Mouse (Mus musculus) kidney, adult 11 months (tissue): ENCODE measurements around the gene Atg16l2.

Experiments
- DNase-seq: peaks from one replicate; pipeline ENCODE4 v3.0.0; 2022

Atg16l2 gene

DNA sequence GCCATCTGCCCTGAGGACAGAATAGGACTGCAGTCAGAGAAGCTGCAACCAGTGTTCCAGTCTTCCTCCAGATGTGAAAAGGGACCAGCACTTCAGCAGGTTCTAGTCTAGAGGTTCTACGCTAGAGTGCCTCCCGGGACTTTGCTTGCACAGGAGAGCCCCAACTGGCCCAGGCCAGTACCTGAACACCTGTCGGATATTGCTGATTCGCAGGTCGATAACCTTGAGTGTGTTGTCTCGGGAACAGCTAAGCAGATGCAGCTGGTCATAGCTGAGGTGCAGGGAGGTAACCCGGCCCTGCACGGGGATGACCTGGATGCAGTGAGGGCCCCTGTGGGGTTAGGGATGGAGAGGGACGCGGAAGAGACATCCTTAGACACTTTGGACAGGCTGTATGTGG, 11.7 kb downstream of the Atg16l2 start:
- no peak for DNase-seq

DNA sequence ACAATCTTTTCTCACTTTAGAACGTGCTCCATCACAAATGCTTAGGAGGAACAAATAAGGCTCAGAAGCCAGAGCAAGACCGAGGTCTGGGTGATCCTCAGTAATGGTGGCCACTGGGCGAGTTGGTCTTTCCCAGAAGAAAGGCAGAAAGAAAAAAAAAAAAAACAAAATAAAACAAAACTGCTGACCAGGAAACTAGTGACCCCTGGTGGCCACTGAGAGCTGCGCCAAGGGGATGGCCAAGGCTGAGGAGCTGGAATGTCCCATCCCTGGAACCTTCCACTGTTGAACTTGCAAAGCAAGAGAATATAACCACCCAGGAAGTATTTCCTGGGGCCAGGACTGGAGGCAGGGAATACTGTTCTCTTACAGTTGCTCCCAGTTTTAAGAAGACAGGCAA, 13.6 kb downstream of the Atg16l2 start:
- no peak for DNase-seq

DNA sequence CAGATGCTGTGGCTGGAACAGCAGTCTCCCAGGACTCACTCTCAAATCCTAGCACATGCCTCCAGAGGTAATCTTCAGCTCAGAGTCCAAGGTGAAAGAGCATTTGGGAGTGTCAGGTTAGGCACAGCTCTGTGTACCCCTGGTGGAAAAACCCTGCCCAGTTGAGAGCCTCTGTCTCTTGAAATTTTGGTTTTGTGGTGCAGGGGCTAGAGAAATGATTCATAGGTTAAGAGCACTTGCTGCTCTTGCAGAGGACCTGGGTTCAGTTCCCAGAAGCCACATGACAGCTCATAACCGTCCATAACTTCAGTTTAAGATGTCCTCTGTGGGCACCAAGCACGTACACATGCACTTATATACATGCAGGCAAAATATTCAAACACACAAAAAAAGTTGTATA, 14.2 kb downstream of the Atg16l2 start:
- DNase-seq, result no peak

DNA sequence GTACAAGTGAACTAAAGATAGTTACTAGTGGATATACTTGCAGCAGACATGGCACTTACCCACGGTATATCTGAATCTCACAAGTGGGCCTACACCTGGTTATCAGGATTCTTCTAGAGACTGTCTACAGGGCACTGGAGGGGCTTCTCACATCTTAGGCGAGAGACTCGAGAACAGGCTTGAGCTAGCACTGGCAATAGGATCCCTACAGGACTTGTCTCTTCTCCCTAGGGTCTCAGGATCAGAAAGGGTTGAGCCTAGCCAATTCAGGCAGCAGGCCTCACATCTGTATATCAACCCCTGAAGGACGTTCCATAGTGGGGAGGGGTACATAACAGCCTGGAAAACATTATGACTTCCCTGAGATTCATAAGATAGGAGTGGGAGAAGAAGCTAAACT, 15.2 kb downstream of the Atg16l2 start:
- DNase-seq, result no peak

DNA sequence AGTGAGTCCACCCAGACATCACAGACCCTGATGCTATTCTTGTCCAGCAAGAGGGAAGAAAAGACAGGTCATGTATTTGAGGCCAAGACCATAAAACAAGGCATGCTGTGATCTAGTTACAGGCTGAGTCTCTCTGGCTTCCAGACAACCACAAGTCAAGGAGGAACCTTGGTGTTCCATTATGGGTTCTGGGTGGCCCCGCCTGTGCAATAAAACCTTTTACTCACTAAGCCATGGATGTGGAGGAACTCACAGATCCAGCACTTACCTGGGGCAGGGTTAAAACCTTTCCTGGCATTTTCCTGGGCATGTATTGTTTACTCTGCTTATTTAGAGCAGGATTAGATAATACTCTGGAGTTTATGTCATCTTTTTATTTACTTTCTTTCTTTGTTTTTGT, 17.5 kb downstream of the Atg16l2 start:
- no peak for DNase-seq

DNA sequence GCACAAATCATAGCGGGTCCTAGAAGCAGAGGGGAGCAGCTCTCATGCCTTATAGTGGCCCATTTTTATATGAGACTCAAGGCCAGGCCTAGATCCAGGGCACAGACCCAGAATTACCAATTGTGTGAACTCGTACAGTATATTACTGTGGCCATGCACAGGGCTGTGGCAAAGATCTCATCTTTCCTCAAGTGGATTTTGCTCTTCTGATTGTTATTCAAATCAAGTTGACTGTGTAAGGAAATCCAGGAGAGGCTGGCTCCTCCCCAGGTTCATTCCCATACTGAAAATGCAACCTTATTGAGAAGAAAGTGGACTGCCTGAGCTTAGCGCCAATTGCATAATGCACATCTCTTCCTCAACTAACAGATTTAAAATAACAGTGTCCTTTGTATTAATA, 19.3 kb downstream of the Atg16l2 start:
- DNase-seq, result no peak

DNA sequence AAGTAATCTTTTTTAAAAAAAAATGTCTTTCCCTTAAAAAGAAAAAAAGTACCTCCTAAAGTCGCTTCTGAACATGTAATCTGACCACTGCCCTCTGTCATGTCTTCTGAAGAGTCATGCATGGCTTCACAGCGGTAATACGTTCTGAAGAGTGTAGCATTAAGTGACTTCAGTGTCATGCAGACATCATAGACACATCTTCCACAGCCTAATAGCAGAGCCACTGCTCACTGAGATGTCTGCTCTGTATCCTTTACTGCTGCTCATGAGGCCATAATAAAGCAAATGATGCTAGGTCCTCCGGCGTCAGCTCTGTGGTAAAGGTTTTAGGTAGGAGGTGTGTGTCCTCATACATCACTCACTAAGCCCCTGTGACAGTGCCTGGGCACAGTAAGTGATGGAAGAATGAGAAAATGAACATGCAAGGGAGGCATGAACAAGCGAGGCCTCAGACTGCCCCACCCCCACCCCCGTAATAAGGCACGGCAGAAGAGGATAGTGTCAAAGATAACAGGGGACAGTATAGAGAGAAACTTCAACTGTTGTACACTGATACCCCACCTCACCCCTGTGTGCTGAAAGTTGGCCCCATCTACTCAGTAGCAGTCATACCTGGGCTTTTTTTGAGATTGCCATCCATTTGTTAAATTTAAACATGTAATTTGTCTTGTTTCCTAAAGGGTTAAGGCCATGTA, 29.4 kb downstream of the Atg16l2 start:
- no peak for DNase-seq

DNA sequence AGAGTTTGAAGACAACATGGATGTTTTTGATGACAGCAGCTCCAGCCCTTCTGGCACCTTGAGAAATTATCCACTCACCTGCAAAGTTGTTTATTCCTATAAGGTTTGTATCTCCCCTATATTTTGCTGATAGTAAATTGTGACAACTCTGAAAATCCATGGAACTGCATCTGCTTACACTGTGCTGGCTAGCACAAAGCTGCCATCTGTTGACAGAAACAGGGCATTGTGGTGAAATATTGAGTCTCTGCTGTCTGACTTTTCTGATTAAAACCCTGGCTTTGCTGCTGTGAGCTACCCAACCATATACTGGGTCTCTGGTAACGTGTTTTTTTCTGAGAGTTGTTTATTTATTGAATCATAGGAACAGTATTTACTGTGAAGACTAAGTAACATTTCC, 30.4 kb downstream of the Atg16l2 start:
- DNase-seq, result no peak

DNA sequence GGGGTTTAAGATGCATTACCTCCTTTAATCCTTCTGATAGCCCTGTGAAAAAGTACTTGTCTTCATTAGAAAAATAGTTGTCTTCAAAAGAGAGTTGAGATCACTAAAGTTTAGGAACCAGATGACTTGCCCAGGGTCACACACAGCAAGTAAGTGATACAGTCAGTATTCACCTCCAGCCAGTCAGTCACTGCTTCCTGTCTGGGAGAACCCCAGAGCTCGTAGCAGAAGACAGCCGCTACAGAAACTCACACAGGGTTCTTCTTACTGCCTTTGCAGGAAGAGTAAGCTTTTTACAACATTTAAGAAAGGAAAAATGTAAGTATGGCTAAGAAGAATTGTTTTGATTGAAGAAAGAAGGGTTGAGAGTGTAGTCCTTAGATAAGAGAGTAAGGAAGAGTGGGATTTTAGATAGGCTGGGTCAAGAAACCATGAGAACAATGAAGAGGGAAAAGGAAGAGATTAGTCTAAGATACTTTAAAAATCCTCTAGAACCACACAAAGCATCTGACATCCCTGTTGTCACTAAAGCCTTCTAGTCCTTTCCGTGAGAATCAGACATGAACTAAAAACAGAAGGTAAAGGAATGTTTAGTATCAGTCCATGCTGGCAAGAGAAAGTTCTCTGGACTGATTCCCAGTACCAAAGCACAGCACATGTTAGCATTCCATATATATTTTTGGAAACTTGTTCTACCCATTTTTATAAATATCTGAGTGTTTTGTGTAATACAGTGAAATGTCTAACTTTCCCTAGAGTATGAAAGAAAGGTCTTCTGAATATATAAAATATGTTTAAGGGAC, 34.4 kb downstream of the Atg16l2 start:
- no peak for DNase-seq

DNA sequence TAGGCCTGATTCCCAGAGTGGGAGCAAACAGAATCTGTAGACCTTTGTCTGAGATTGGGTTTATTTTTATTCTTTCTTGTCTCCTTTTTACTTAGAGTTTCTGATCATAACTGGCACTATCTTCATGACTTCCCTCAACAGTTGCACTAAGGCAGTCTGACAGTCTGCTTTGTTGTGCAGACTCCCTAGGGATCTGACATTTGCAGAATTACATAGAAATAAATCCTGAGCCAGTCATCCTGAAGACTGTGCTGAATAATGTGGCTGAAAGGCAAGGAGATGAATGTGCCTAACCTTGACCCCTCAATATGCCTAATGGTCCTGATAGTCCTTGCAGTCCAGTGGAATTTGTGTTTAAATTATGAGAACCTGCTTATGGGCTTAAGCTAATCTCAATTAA, 38.5 kb downstream of the Atg16l2 start:
- DNase-seq, result no peak

DNA sequence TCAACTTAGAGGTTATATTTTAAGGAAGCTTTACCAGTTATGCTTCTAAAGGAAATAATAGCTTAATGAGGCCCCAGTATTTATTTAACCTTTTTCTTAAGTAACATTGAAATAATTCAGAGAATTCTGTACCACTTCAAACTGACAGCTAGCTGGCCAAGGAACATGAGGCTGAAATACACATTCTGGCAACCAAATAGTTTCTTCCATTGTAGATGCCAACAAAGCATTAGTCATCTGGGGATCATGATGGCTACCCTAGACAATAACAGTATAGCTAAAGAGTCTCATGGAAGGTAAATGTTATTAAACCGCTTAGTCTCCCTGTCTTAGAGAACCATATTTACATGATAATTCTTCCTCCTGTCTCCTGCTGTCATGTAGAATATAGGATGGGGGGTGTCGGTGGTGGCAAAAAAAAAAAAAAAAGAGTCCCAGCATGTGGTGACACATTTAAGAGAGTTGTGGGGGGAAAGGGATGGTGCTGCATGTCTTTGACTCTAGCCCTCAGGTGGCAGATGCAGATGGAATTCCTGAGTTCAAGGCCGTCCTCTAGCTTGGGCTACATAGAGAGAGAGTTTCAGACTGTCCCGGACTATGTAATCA, 40.0 kb downstream of the Atg16l2 start:
- DNase-seq, result no peak

DNA sequence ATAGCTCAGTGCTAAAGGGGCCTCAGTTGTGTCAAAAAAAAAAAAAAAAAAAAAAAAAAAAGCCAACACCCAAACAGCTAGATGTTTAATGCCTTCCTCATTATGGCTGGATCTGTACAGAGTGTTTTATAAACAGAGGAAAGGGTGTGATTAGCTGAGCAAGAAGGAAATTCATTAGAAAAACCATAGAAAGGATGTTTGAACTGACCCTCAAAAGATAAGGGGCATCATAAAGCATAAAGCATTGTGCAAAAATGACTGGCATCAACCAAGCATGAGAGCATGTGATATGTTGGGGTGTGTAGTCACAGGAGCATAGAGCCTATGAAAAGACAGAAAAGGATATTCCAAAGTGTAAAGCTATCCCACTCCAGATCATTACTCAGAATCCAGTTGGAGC, 43.6 kb downstream of the Atg16l2 start:
- DNase-seq, result no peak

DNA sequence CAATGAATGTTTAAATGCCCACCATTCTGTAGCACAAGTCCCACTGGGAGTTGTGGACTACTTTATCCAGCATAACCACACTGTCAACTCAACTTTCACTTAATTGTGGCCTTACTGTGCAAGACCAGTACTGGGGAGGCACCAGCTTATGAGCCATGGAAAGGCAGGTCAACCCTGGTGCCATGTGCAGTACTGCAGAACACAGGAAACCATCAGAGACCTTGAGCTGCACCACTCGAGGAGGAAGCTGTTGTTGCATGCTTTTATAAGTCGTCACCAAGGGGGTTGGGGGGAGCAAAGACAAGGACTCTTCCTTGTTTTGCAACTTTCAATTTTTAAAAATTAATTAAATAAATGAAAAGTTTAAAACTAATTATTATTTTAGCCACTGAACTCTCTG, 49.0 kb downstream of the Atg16l2 start:
- DNase-seq, result no peak

DNA sequence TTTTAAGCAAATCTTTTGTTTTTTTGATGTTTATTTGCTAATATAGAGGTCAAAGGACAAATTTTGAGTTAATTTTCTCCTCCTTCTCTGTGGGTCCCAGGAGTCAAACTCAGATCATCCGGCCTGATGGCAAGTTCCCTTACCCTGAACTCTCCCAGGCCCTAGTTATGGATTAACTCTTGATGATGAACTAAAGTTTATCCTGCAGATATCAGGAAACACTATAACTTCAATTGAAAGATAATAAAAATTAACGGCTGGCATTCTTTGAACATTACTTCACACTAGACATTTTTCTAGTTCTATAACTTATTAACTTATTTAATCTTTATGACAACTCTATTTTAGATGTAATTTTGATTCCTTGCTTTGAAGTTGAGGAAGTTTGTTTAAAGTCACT, 52.9 kb downstream of the Atg16l2 start:
- DNase-seq, result no peak

DNA sequence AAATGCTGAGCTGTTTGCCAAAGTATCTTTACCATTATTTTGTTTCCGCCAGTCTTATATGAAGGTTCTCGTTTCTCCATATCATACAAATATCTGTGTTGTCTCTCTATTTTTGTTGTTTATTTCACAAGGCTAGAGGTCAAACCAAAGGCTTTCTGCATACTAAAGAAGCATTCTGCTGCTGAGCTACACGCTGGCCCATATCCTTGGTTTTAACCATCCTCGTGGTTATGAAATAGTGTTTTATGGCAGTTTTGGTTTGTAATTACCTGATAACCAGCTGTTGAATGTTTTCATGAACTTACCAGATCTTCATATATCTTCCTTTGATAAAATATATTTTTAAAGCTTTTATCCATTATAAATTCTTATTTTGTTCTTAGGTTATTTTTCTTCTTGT, 53.3 kb downstream of the Atg16l2 start:
- DNase-seq, result no peak

DNA sequence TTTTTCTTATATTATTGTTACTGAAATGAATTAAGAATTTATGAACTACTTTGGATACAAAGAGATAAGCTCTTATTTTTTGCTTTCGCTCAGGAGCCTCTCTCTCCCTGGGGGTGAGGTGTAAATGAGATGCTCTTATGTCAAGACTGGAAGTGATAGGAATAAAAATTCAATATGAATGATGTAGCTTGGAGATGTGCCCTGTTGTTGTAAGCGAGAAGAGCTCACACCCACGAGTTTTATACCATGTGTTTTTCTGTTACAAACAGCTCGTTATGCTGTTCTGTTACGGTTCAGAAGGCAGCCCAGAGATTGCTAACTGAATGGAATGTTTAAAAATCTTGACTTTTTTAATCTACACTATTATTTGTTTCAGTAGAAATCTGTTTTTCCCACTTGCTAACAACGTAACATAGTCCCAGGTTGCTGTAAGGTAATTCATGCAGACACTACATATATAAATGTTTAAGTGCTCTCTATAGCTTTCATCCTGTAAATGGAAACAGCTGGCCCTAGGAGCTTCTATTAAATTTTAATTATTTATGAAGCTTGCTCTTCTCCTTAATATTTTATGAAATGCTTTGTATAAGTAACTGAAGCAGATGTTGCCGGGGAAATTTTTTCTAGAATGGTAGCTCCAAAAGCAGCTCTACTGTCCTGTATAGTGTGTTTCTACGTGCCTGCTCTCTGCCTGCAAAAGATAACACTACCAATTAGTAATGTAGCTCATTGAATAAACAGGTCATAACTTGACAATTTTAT, 65.2 kb downstream of the Atg16l2 start:
- no peak for DNase-seq

DNA sequence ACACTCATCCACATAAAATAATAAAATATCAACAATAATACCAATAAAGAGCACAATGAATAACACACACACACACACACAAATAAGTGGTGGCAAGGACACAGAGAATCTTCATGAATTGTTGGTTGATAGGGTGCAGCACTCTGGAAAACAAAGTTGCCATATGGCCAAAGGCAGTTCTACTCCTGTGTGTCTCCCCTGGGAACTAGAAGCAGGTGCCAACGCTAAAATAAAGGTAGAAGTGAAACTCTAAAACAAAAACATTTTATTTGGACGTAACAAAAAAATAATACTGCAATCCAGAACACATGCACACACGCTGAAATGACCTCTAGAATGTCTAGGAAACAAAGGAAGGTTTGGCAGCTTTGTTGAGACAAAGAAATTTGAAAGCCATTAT, 69.3 kb downstream of the Atg16l2 start:
- no peak for DNase-seq

DNA sequence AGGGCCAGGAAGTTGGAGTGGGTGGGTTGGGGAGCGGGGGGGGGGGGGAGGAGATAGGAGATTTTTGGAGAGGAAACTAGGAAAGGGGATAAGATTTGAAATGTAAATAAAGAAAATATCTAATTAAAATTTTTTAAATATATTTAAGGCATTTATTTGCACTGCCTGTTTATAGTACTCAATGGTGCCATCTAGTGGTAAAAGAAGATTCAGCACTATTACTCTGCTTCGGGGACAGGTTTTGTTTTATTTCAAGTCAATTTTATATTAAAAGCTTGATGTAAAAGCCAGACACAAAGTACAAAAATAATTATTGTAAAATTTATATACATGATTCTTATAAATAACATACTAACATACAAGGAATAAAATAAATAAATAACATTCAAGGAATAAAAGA, 70.6 kb downstream of the Atg16l2 start:
- no peak for DNase-seq

DNA sequence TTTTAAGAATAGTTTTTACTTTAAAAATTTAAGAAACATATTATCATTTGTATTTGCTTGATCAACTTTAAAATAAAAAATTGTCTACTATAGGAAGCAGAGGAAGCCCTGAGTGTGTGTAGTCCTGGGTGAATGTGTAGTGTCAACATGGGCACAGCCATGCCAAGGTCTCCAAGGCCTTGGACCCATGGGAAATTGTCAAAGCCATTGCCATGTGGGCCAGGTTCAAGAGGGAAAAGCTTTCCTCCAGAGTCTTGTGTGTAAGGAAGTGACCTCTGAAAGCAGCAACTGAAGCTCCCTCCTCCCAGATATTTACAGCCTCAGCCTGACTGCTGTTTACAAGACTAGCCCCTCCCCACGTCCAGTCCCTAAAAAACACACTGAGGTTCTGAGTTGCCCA, 72.7 kb downstream of the Atg16l2 start:
- DNase-seq, result no peak

DNA sequence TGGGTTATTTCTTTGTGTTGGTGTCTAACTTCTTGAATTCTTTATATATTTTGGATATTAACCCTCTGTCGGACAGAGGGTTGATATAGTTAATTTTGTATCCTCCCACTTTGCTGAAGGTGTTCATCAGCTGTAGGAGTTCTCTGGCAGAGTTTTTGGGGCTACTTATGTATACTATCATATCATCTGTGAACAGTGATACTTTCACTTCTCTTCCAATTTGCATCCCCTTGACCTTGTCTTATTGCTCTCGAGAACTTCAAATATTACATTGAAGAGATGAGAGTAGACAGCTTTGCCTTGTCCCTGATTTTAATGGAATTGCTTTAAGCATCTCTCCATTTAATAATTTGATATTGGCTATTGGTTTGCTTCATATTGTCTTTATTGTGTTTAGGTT, 78.5 kb downstream of the Atg16l2 start:
- no peak for DNase-seq

DNA sequence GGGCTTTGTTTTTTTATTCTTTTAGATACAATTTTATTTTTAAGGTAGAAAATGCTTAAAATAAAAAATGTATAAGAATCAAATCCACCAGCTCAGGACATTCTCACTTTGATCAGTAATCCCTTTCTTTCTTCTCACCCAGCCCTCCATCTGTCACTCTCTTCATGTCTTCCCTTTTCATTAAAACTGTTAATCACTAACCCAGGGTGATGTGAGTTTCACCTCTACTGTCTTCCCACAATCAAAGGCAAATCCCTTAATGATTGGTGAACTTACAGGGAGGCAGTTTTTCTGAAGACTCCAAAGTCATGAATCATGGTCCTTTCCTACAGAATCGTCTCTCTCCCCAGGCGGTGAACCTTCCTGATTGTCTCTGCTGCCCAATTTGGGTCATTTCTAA, 85.3 kb downstream of the Atg16l2 start:
- DNase-seq, result no peak

DNA sequence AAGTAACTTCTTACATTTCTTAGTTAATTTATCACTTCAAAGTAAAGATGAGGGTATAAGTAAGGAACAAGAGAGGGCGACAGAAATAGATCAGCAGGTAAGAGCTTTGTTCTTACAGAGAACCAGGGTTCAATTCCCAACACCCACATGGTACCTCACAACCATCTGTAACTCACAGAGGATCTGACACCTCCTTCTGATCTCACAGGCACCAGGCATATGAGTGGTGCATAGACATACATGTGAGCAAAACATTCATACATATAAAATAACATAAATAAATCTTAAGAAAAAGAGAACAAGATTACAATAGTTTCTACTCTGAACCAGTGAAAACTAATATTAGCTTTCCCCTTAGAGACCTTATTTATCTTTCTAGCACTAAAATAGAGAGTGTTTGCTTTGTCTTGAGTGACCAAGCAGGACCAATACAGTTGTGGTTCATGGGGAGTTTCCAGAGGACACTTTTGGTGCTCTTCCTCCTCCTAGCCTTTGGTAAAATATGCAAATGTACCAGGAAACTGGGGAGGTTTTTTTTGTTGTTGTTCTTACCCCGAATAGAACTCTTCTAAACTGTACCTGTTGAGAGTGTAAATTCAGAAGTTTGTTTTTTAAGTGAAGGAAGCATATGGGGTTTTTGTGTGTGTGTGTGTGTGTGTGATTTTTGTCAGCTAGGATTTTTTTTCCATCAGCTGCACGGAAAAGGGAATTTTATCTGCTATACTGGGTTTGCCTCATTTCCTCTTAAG, 88.4 kb downstream of the Atg16l2 start:
- DNase-seq, result no peak
